Mouse (Mus musculus) midbrain, embryonic 16.5 days (tissue): ENCODE results near the gene Itpr1. TPM values are rescaled to one million over a fixed set of nuclear protein-coding genes. Genes with fewer than 3 reads are reported as not detected.
"Not testable (repeated sequence)": the region's sequence is repeated elsewhere in the genome, so short reads cannot be mapped to it uniquely, and the experiment has no call there.

Experiments used
- ATAC-seq: fragments of 200-750 bp; cut with Nextera tagmentation; 2 replicates; pipeline ENCODE4 v1.8.0; 2017; ENCODE audit warnings: moderate TSS enrichment
- H3K27ac ChIP-seq: fragments of 300-500 bp; sonication (generic); 2 replicates; pipeline ENCODE4 v1.5.1; 2014; ENCODE audit warnings: mild to moderate bottlenecking, low read length, mixed read lengths
- H3K27me3 ChIP-seq: fragments of 300-500 bp; sonication (generic); 2 replicates; pipeline ENCODE4 v1.6.1; 2014; ENCODE audit warnings: low read depth, low read length, mixed read lengths; ENCODE audit not compliant: control insufficient read depth, insufficient read depth
- H3K36me3 ChIP-seq: fragments of 300-500 bp; sonication (generic); 2 replicates; pipeline ENCODE4 v1.6.1; 2014; ENCODE audit warnings: mild to moderate bottlenecking, low read length, moderate library complexity, mixed read lengths; ENCODE audit not compliant: control insufficient read depth, insufficient read depth
- H3K4me1 ChIP-seq: fragments of 300-500 bp; sonication (generic); 2 replicates; pipeline ENCODE4 v1.6.1; 2014; ENCODE audit warnings: mild to moderate bottlenecking, low read length, mixed read lengths; ENCODE audit not compliant: control insufficient read depth, insufficient read depth
- H3K4me2 ChIP-seq: fragments of 300-500 bp; sonication (generic); 2 replicates; pipeline ENCODE4 v1.6.1; 2014; ENCODE audit warnings: mild to moderate bottlenecking, low read length, mixed read lengths
- H3K4me3 ChIP-seq: fragments of 300-500 bp; sonication (generic); 2 replicates; pipeline ENCODE4 v1.5.1; 2014; ENCODE audit warnings: low read depth, mild to moderate bottlenecking, low read length, moderate library complexity, mixed read lengths
- H3K9ac ChIP-seq: fragments of 300-500 bp; sonication (generic); 2 replicates; pipeline ENCODE4 v1.6.1; 2014; ENCODE audit warnings: low read depth, low read length, mixed read lengths
- H3K9me3 ChIP-seq: fragments of 300-500 bp; sonication (generic); replicated peaks from 2 replicates; pipeline ENCODE4 v1.6.1; 2014; ENCODE audit warnings: mild to moderate bottlenecking, low read length, mixed read lengths; ENCODE audit not compliant: control insufficient read depth, poor library complexity, severe bottlenecking
- WGBS: fragments of 180-500 bp; shearing (Covaris S2); extraction: QIAGEN DNeasy Blood & Tissue Kit; methylation state at CpG from one replicate; pipeline ENCODE4 v1.1.7; 2014; 5-methylcytosine and 5-hydroxymethylcytosine counted together
- polyA plus RNA-seq: library from polyadenylated mRNA; unstranded; fragments of >200 nt; fragmentation: Nextera tagmentation; extraction: Ambion mirVana; gene quantifications from 2 replicates; pipeline ENCODE4 v1.2.1, GENCODE M21; 2015

Gene Itpr1
- polyA plus RNA-seq, 1 experiment from 2014 or later, result 4.2 TPM

DNA sequence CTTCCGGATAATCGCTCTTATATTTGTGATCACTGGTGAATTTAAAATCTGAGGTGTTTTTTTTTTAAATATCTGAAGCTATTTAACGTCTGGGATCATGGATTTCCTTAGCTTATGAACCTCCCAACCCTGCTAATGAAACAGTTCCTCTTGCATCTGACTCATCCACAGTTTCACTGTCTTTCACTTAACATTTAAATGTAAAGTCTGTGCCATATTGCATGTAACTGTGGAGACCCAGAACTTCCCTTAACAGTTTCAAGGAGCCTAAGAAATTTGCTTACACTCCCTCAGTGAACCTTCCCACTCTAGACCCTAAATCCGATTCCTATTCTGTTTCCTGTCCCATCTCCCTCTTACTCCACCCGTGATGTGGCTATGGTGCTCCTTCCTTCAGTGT lies 342.0 kb downstream of the Itpr1 start:
- Histone ChIP-seq H3K4me1 (no peaks in the 10 kb centered on the region), H3K4me3 (no peak overlapping the region), H3K36me3 (no peaks in the 10 kb centered on the region), H3K9ac (no peak overlapping the region), H3K27me3 (no peaks in the 10 kb centered on the region), H3K9me3 (no peaks in the 10 kb centered on the region), H3K27ac (no peak overlapping the region), H3K4me2 (no peak overlapping the region)
- ATAC-seq, result no peak
- whole genome bisulfite sequencing, result 86% methylated on average over 5 of the region's 5 CpGs

DNA sequence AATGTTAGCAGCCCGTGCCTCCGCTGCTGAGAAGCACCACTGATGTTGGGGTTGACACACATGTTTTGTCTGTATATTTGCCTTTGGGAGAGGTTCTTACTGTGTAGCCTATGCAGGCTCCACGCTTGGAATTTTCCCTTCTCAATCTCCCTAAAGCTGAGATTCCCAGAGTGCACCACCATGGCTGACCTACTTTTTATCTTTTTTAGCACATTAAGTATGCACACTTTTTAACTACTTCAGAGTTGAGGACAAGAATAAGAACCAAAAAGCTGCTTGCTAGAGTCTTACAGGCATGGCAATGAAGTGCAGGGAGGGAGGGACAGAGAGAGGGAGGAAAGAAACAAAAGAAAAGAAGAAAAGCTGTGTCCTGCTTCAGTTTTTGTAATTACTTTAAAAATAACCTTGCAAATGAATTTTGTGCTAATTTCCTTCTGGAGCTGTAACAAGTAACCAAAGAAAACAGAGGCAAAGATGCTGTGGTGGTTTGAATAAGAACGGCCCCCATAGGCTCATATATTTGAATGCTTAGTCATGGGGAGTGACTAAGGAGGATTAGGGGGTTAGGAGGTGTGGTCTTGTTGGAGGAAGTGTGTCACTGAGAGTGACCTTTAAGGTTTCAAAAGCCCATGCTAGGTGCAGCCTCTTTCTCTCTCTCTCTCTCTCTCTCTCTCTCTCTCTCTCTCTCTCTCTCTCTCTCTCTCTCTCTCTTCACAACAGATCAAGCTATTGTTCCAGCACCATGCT lies 344.9 kb downstream of the Itpr1 start:
- no peaks in the 10 kb centered on the region for H3K36me3 ChIP-seq
- no peak overlapping the region for H3K9ac ChIP-seq
- no peak overlapping the region for H3K4me2 ChIP-seq
- ATAC-seq, result no peak
- no peaks in the 10 kb centered on the region for H3K4me1 ChIP-seq
- no peak overlapping the region for H3K27ac ChIP-seq
- no peaks in the 10 kb centered on the region for H3K27me3 ChIP-seq
- WGBS, result 92% methylated on average over 4 of the region's 4 CpGs
- H3K9me3 ChIP-seq, result no peaks in the 10 kb centered on the region
- no peak overlapping the region for H3K4me3 ChIP-seq

- H3K27ac ChIP-seq, H3K9me3 ChIP-seq, H3K9ac ChIP-seq, H3K4me2 ChIP-seq, H3K27me3 ChIP-seq, H3K4me1 ChIP-seq, ATAC-seq, H3K36me3 ChIP-seq, H3K4me3 ChIP-seq: not testable (repeated sequence)
- 91% methylated on average over 4 of the region's 4 CpGs for WGBS
These were observed 346.3 kb downstream of the Itpr1 start for GRCm38 (mm10) chr6:108559226-108559625.

- H3K27me3 ChIP-seq, result no peaks in the 10 kb centered on the region
- H3K4me3 ChIP-seq, result no peak overlapping the region
- no peaks in the 10 kb centered on the region for H3K4me1 ChIP-seq
- ATAC-seq, result no peak
- no peaks in the 10 kb centered on the region for H3K9me3 ChIP-seq
- H3K27ac ChIP-seq, result no peak overlapping the region
- WGBS, result 95% methylated on average over 2 of the region's 2 CpGs
- H3K36me3 ChIP-seq, result no peaks in the 10 kb centered on the region
- H3K4me2 ChIP-seq, result no peak overlapping the region
- no peak overlapping the region for H3K9ac ChIP-seq
These were observed 350.1 kb downstream of the Itpr1 start for GRCm38 (mm10) chr6:108562971-108563370.

- not testable (repeated sequence) for H3K4me1 ChIP-seq, H3K9me3 ChIP-seq, H3K4me2 ChIP-seq, ATAC-seq, H3K27me3 ChIP-seq, H3K9ac ChIP-seq, H3K4me3 ChIP-seq, H3K36me3 ChIP-seq, H3K27ac ChIP-seq
- WGBS, result 91% methylated on average over 18 of the region's 18 CpGs
These were observed 352.6 kb downstream of the Itpr1 start for GRCm38 (mm10) chr6:108565447-108565846.

GRCm38 (mm10) chr6:108566549-108566948 lies 353.7 kb downstream of the Itpr1 start:
- no peak for ATAC-seq

GRCm38 (mm10) chr6:108569460-108570187 lies 356.7 kb downstream of the Itpr1 start:
- ATAC-seq, result no peak
- Histone ChIP-seq H3K27ac (no peak overlapping the region), H3K27me3 (no peaks in the 10 kb centered on the region), H3K9me3 (no peaks in the 10 kb centered on the region), H3K4me1 (peaks cover 7% of the 10 kb centered on the region), H3K9ac (no peak overlapping the region), H3K4me3 (no peak overlapping the region), H3K36me3 (no peaks in the 10 kb centered on the region), H3K4me2 (no peak overlapping the region)
- WGBS, result 70% methylated on average over 7 of the region's 7 CpGs

More at GRCm38 (mm10) chr6:108566549-108566948, 353.7 kb downstream of the Itpr1 start:
- Histone ChIP-seq H3K4me1 (peaks cover 7% of the 10 kb centered on the region), H3K27ac (no peak overlapping the region), H3K27me3 (no peaks in the 10 kb centered on the region), H3K4me3 (no peak overlapping the region), H3K36me3 (no peaks in the 10 kb centered on the region), H3K9me3 (no peaks in the 10 kb centered on the region), H3K9ac (no peak overlapping the region), H3K4me2 (no peak overlapping the region)

- WGBS, result 34% methylated on average over 11 of the region's 11 CpGs
- Histone ChIP-seq H3K9me3 (no peaks in the 10 kb centered on the region), H3K4me1 (peaks cover 7% of the 10 kb centered on the region), H3K4me3 (peak overlapping the region; percentile 42), H3K36me3 (no peaks in the 10 kb centered on the region), H3K27me3 (no peaks in the 10 kb centered on the region), H3K9ac (peak overlapping the region; percentile 58), H3K4me2 (peak overlapping the region; percentile 83), H3K27ac (no peak overlapping the region; the same call in 1 of the 2 replicates)
- ATAC-seq, result no peak
These were observed 357.6 kb downstream of the Itpr1 start for GRCm38 (mm10) chr6:108570351-108571041.
